Mouse (Mus musculus) ES-Bruce4 (cell line): Measurements from ENCODE around the gene Fosb.

Experiments used
- CTCF ChIP-seq: IDR thresholded peaks from one replicate; pipeline ENCODE4 v1.8.1; 2011; ENCODE audit warnings: low read depth, low read length
- POLR2A ChIP-seq: IDR thresholded peaks from one replicate; pipeline ENCODE4 v1.8.1; 2011; ENCODE audit warnings: low read length; ENCODE audit not compliant: insufficient read depth

DNA sequence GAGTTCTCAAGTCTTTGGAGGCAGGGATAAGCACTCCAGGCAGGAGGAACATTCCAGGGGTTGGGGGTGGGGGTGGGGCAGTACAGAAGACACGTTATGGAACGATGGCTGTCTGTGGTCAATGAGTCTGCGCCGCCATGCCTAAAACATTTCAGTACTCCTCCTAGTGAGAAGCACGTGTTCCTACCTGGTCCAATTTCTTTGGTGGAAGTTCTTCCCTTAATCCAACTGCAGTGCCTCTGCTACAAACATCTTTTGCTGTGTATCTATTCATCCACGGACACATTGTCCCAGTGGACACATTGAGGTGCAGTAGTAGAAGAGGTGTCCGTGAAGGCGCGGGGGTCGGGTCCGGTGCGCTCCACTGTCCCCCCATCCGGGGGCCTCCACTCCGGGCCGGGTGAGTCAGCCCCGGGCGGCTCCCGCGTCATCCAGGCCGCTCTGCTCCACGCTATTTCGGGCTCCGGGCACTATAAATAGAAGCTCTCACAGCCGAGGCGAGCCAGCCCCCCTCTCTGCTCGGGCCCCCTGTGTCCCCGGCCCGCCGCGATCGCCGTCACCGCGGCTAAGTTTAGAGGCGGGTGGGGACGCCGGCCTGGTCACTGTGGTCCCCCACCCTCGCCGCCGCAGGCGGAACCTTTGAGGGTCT lies 32.0 kb upstream of the Fosb start:
- TF ChIP-seq CTCF, result no peak
- TF ChIP-seq POLR2A, result no peak
